Mouse (Mus musculus) c-Kit-positive CD71-negative TER-119-negative erythroid progenitor cells, embryonic 14.5 days (primary cell): ENCODE data around the gene Sspn.

Source experiments
- DNase-seq: peaks from one replicate; pipeline ENCODE4 v3.0.0-alpha.2; 2013; ENCODE audit warnings: low read depth

The Sspn gene

DNA sequence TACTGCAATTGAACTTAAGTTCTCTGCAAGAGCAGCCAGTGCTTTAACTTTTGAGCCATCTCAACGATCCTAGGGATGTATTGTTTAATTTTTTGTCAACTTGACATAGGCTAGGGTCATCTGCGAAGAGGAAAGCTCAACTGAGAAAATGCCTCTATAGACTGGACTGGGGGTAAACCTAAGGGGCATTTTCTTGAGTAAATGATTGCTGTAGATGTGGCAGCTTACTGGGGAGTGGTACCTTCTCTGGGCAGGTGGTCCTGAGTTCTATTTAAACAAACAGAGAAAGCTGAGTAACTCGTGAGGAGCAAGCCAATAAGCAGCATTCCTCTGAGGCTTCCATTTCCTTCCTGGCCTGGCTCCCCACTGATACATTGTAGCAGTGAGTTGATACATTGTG, at the start of gene Sspn:
TSS of gene Sspn (plus strand) at position 301 of the 400 bp plus-strand sequence.
- DNase-seq = no peak

DNA sequence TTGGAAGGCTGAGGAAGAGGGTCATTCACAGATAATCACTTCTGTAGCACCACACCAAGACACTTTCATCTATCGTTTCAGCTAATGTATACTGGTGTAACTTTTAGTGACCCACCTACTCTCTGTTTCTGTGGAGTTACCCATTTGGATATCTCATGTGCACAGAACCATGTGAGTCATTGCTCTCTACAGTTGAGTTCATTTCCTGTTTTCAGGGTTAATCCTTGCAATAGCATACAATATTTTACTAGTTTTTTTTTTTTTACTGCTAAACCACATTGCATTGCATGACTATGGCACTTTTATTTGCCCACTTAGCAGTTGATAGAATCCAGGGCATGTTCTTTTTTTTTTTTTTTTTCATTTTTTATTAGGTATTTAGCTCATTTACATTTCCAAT, 48.4 kb upstream of the Sspn start:
- DNase-seq = no peak

DNA sequence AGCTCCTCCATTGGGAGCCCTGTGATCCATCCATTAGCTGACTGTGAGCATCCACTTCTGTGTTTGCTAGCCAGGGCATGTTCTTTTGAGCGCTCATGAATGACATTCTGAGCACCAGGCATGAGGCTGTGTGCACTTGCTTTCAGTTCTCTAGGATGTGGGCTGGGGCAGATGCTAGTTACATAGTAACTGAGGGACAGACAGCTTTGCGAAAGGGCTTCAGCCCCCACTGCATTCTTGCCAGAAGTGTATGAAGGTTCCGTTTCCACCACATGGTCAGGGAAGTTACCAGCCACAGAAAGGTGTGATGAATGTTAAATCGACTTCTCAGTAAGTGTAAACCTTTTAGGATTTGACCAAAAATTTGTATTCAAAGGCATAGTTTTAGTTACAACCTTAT, 47.8 kb upstream of the Sspn start:
- DNase-seq = no peak

DNA sequence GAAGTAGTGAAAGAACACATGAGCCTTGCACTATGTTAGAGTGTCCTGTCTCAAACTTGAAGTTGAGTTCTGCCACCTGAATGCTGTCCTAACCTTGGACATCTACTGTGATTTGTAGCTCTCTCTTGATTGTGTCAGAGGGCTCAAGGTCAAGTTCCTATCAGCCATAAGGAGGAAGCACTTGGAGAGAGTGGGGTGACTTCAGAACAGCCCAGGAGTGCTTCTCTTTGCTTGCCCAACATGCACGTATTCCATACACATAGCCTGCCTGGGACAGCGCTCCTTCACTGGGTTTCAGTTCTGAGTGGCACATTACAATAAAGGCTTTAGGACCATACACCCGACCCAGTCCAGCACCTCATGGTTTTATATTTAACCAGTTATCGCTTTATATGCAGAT, 46.4 kb upstream of the Sspn start:
- DNase-seq = no peak

DNA sequence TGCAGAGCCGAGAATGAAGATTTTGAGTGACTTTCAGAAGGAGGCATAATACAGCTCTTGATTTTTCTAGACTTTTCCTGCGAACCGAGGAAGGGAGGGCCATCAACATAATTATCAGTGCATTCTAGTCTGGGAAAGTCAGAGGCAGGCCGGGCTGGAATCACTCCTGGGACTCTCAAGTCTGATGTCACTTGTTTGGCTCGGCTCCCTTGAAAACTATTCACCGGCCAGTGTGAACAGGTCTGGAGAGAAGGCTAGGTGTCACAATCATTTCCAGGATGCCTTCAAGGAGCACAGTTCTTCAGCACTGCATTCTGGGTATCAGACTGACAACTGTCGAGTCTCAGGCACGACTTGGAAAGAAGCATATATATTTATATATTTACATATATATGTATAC, 45.2 kb upstream of the Sspn start:
- DNase-seq = no peak

DNA sequence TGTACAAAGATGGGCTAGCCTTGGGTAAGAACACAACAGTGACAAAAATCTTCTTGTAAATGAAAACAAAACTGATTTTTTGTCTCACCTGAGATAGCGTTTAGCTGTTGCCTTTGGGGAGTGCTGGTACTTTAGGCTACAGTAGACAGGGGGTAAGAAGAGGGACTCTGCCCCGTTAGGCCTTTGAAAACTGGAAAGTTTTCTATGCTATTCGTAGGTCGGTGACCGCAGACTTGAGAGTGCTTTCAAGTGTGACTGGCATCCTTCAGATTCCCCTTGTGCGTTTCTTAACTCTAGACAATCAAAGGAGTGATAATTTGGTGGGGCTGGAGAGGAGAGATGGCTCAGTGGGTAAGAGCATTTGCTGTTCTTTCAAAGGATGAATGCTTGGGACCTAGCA, 43.7 kb upstream of the Sspn start:
- no peak for DNase-seq

DNA sequence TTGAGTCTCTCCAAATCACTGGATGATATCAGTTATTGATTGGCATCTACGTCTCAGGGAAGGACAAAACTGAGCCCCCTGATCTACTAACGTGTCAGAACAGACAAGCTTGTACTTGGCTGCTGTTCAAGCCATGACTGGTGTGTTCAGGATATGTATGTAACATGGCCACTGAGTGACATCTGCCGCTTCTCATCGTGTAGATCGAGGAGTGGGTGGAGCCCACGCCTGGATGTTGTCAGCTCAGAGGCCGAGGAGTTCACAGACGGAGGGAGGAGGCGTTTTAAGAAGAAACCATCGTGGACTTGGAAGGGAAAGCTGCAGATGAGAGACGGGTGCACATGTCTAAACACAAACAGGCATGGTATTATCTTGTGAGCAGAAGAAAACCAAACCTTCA, 39.5 kb upstream of the Sspn start:
- no peak for DNase-seq

DNA sequence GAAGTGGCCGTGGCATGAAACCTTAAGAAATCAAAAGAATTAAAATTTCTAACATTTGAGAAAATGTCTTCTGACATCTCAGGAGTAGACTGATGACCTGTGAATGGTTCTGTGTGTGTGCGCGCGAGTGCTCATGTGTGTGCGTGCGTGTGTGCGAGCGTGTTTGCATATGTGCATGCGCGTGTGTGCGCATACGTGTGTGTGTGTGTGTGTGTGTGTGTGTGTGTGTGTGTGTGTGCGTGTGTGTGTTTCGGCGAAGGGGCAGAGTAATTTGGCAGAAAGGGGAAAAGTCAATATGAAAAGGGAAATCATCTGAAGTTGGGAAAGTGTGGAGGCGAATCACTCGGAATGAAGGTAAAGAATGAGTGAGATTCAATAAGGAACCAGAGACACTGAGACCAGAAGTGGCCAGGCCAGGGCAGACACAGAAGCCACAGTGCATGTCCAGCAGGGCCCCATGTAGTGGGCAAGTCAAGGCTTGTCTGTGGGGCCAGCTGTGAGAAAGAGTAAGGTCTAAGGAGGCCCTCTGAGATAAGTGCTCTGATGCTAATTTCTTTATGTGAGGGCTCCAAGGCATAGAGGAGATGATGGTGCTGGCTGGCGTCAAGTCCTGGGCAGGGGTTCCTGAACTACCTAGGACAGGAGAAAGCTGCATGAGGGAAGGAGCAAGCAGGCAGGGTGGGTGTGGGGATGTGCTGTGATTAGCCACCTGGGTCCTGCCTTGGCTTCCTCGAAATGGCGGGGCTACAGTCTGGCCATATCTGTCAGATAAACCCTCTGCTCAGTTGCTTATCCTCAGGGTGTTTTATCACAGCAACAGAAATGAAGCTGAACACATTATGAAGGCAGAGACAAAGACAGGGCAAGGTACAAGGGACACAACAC, 38.8 kb upstream of the Sspn start:
- no peak for DNase-seq

DNA sequence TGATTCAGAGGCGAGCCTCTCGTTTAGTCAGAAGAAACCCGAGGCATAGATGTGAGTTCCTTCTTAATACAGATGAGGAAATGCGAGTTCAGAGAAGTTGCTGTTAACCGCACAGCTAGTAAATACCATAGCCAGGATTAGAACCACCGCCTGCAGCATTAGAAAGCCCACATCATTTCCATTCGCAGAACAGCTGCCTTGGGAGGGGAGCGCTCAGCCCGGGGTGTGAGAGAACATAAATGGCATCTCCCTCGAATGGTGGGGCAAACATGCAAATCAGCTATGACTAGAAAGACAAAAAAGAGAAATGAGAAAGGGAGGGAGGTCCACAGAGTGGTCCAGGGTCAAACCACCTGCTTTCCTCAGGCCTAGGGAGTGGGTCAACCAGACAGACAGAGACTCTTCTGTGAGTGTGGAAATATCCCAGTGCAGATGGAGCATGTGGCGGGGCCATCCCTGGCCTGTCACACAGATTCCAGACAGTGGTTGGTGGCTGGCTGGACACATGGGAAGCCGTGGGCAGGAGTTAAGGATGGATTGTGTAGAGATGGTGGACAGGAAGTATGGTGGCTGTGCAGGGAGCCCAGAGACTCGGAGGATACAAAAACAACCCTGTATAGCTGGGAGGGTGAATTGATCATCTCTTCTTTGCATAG, 37.9 kb upstream of the Sspn start:
- DNase-seq = no peak

DNA sequence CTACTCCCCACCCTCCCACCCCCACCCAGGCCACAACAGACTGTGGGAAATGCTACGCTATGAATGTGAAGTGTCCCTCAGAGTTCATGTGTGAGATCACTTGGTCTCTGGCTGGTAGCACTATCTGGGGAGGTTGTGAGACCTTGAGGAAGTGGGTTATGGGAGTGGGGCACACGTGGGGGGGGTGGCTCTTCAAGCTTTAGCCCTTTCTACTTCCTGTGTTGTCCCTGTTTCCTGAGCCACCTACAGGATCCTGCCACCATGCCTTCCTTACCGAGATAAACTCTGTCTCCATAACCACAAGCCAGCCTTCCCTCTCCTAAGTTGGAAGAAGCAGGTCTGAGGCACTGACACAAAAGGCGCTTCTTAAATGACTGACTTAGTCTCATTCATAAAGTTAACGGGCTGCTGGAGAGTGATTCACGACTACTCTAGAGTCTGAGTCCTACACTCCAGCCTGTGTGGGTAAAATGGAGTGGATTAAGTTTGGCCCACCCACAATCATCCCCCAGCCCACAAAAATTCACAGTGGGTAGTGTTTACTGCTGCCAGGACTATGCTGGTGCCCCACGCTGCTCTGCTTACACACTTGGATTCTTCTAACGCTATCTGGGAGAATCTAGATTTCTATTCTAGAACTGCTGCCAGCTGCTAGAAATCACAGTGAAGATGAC, 36.6 kb upstream of the Sspn start:
- no peak for DNase-seq

DNA sequence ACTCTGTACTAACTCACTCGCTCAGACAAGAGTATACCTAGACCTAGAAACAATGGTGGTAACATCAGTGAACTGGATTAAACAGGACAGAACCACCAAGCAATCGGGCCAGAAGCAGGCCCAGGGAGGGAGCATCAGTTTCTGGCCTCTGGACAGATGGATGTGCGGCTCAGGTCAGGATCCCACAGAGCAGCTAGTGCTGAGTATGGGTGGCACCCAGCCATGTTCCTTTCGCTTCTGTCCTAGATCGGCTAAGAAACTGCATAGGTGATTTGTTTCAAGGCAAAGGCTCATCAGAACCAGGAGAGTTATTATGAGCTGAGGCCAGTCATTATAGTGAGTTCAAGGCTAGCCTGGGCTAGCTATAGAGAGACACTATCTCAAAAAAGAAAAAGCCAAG, 27.3 kb upstream of the Sspn start:
- DNase-seq = no peak

DNA sequence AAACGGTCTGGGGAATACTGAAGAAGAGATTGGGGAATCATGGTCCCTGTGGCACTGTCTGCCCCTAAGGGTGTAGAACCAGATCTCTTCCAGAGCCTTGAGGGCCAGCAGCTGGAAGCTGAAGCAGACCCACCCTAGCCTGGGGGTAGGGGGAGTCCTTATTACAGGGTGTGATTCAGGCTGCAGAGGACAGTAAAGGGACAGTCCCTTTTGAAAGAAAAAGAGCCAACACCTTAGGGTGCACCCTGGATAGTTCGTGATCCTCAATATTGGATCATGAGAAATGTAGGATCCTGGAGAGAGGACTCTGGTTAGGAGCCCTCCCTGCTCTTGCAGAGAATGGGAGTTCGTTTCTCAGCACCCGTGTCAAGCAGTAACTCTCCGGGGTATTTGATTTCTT, 26.8 kb upstream of the Sspn start:
- no peak for DNase-seq

DNA sequence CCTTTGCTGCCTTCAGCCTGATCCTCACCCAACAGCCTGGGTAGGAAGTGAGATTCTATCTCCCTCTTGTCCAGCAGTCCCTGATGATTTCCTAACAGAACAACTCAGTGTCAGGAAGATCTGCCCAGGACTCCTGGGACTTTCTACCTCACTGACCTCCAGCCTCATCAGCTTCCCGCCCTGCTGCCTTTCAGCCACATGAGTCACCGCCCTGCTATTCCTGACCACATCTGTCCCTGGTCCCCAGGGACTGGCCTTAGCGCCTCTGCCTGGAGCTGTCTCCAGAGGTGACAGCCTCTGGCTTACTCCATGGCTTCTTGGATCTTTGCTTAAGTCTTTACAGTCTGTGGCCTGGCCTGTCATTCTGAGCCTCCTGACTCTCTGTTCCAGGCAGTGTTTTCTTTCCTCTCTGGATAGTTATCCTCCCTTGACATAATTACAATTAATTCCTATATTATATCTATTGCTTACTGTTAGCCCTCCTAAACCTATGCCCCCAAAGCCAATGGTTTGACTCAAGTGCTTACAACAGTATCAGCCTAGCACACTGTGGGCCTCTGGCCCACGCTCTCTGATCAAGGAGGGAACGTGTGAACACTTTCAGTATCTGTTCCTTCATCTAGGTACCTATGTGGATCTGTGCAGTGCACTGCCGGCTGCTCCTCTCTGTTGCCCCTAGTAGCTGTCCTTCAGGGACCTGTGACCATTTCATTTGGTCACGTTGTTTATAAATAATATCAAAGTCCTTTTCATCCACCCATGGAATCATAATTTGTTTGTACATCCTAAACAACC, 25.1 kb upstream of the Sspn start:
- no peak for DNase-seq

DNA sequence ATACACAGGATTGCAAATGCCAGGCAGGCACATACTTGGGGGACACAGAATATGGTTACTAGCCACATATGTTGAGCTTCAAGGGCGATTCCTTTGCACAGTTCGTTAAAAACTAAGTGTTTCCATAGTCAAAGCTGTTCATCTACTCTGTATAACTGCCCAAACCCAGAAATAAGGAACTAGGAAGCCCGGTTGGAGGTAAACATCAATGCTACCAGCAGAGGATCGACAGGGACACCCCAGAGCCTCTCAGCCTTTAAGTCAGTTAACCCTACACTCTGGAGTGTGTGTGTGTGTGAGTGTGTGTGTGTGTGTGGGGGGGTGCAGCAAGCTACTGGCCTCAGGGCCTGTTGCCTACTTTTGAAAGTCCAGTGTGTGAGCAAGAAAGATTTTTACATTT, 21.5 kb upstream of the Sspn start:
- no peak for DNase-seq

DNA sequence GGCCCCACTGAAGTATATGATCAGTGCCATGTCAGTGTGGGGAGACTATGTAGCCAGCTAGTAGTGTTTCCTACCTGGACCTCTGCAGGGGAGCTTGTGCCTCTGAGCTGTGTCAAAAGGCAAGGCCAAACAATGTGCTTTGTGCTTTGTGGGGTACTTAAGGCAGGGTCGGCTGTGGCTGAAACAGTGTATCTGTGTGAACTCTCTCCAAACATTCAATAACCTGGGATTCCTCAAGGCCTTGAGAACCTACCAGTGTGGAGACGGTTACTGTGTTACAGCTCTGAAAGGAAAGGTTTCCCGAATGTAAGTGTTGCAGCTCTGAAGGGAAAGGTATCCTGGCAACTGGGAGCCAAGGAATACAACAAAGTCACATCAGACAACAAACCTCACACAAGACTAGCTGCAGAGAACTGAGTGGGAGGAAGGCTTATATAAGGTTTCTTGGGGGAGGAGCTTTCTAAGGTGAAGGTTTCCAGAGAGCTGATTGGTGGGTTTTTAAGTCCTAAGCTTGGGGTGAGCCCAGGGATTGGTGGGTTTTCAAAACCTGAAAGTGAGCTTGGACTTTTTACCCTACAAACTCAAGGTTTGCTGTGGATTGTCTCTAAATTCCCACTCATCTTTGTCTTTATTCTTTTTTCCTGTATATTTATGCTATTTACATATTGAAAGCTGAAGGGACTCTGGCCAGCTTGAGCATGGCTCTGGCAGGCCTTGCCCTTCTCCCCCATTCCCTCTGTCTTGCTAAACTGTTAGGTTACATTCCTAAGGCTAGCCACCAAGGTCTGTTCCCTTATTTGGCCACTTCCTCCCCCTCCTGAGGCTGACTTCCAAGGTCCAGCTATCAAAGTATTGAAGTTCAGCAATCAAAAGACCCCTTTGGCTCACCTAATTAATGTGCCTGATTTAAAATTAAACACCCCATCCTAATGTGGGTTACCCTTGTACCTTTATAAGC, 20.7 kb upstream of the Sspn start:
- no peak for DNase-seq

DNA sequence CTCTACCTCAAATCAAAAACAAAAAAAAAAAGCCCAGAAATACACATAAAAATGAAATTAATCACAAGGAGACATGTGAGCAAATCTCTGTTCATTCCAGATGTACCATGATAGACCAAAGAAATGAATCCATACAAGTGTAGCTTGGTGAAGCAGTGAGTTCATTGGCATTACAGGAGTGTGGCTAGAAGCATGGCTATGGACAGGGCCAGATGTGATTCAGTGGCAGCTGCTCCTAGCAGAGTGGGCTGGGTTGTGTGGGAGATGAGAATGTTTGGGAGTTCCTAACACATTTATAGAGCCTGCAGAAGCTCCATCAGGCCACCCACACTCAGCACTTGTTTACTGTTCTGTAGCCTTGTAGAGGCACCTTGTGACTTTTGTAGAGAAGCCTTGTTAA, 19.2 kb upstream of the Sspn start:
- no peak for DNase-seq

DNA sequence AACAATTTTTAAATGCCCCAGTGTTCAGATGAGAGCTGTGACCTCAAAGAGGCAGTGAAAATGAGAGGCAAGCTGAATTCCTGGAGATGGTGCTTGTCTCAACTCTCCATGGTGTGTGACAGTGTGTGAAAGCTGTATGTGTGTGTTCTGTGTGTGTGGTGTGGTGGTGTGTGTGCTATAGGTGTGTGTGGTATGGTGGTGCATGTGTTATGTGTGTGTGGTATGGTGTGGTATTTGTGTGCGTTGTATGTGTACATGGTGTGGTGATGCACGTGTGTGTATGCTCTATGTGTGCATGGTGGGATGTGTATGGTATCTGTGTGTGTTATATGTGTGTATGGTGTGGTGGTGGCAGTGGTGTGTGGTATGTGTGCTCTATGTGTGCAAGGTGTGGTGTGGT, 16.0 kb upstream of the Sspn start:
- no peak for DNase-seq

DNA sequence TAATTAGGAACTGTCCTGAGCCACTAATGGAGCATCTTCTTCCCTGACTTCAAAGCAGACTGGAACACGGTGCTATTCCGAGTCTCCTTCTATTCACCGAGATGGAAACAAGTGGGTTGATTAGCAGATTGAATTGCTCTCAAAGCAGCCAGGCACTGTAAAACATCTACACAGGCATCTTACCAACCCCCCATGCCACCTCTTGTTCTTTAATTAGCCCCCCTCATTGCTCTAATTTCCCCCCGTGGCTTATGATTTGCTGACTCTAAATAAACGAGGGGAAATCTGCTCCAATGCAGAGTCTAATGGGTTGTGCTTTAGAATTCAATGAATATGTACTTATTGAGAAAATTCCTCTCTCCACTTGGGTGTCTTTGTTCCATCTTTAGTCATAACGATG, 15.0 kb upstream of the Sspn start:
- no peak for DNase-seq

DNA sequence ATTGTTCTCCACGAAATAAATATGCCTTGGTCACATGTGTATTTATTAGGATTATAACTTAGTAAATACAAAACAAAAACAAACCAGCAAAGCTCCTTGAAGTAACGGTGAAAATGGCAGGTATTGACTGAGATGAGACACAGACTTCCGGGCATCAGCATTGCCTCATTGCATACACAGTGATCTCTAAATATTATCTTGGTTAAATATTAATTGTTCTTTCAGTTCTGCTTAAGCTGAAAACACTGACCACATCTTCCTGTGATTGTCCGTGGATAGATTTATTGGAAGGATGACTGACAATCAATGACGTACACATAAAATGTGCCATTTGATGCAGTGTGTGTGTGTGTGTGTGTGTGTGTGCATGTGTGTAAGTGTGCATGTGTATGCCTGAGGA, 13.2 kb upstream of the Sspn start:
- DNase-seq = no peak

DNA sequence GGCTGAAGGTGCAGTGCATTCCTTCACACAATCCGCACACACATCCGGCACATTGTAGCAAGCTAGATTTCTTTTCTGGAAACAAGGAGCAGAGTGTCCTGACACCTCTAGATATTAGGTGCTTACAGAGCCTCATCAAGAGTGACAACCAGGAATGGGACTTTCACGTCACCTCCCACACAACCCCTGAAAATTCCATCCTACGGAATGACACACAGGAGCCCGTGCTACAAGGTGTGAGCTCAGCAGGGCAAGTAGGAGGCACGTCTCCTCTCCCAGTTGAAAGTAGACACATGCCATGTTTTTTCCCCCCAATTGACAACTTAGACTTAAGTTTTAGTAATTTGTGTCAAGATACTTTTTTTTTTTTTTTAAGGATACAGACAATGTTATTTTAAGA, 7.8 kb upstream of the Sspn start:
- DNase-seq = no peak

DNA sequence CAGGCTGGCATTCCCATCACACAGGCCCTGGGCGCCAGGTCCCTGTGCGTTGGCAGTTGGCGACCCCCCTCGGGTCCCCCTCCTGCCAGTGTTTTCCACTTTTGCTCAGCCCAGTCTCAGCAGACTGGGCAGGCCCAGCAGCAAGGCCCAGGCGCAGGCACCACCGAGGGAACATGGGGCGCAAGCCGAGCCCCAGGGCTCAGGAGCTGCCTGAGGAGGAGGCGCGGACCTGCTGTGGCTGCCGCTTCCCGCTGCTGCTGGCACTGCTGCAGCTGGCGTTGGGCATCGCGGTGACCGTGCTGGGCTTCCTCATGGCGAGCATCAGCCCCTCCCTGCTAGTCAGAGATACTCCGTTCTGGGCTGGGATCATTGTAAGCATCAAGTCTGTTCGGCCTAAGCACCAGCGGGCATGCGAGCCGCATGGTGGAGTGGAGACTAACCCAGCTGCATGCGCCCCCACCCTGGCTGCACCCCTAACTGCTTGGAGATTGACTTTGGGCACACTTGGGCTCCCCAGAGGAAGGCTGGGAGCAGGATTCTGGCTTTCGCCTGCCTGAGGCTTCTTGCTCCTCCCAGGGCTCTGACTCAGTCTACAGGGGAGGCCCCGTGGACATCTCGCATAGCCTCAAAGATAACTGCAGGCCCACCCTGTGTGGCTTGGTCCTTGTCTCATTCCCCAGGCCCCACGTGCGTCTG, 2.7 kb downstream of the Sspn start:
- no peak for DNase-seq
